Mouse (Mus musculus) fibroblast of lung, adult 2 months (primary cell): ENCODE results near the gene Gm49776.
"Not testable (repeated sequence)": the region's sequence is repeated elsewhere in the genome, so short reads cannot be mapped to it uniquely, and the experiment has no call there.

ENCODE experiments used
- DNase-seq: peaks from one replicate; pipeline ENCODE4 v3.0.0-alpha.2; 2011; ENCODE audit warnings: low read depth

Gene Gm49776

DNA sequence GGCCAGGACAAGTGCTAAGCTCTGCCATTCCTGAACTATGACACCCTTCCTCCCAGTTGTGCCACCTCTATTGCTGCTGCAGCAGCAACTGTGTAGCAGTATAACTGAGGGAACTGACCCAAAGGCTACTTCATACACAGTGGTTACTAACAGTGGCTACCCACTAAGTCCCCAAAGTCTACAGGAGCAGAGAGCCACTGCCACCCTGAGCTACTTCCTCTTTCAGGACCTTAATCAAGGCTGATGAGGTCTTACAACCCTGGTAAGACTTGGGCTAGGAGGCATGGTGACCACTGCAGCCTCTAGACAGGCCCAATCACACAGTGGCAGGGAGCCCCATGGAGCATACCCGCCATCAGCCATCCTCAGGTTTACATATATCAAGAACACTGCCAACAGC is 56.1 kb downstream of the Gm49776 start:
- DNase-seq = no peak

DNA sequence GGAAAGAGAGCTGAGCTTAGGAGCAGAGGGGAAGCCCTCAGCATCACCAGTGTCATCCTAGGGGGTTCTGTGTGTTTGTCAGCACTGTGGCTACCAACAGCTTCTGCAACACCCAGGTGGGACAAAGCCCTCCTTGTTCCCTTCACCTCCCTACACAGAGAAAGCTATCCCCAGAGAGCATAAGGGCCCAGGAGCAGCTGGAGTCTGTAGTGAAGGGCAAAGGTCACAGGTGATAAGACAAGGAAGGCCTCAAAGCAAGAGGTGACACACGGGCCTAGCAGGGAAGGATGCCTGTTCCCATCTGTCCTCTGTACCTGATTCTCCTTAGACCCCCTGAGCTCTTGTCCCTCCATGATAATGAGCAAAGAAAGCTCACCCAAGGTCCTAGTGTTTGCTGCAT is 56.5 kb downstream of the Gm49776 start:
- DNase-seq = no peak

DNA sequence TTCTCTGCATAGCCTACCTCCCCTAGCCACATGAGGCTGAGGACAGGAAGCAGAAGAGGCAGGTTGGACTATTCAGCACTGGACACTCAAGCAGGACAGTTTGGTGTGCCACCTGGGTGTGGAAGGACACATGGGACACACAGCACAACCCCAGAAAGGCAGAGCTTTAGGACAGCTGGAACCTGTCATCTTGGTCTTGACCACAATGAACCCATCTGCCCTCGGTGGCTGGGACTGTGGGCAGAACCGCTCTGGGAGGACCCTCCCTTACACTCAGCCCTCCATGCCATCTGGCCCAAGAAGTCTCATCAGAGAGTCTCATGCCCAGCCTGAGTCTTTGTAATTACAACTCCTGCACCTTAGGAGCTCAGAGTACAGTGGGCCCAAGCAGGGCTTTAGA is 58.1 kb downstream of the Gm49776 start:
- no peak for DNase-seq

DNA sequence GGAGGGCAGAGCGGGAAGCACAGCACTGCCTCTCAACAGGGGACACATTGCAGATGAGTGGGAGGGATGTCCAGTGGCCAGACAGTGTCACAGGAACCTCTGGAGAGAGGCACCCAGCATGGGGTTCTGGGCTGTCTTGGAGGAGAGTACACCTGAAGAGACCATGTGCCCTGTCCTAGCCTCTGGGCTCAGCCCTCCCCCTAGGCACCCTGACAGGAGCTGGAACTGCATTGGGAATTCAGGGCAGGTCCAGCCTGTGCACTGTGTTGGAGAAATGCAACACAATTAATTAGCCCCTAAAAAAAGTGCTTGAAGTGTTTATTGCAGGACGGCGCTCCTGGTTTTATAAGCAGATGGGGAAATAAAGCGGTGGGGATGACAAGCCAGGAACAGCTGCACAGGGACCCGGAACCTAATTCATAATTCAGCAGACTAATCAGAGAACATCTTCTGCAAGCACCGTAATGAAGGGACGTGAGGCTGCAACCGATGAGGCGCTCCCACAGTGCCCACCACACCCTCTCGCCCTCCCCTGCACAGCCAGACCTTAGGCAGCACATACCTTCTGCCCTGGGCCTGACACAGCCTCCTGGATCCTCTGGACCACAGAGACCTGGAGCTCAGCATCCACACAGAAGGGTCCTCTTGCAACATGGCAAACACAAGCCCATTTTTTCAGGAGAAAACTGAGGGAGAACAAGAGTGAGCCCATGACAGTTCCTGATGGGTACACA is 59.6 kb downstream of the Gm49776 start:
- DNase-seq = no peak

DNA sequence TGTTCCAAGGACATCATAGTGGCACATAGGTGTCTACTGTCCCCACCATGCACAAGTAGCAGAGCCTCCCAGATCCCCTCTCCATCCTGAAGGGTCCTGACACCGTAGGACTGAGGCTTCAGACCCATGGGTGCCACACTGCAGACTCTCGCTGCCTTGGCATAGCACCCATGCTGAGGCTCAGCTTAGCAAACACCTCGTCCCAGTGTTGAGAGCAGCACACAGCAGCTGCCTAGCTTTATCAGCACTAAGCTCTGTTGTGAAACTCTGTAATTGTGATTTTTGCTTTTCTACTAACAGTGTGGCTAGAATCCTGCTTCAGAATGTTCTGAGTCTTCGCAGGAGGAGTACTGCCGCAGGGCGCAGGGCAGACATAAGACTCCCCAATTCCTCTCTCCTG is 60.2 kb downstream of the Gm49776 start:
- no peak for DNase-seq

DNA sequence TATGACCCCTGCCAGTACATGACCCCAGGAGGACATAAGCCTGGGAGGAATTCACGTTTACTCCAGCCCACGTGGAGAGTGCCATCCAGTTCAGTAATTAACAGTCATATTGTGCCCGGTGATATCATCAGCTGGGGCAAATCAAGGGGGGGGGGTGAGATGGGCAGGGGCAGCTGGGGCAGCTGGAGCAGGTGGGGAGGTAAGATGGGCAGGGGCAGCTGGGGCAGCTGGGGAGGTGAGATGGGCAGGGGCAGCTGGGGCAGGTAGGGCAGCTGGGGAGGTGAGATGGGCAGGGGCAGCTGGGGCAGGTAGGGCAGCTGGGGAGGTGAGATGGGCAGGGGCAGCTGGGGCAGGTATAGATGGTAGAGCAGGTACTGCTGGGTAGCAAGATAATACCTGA is 62.6 kb downstream of the Gm49776 start:
- not testable (repeated sequence) for DNase-seq
